Mouse (Mus musculus): ENCODE data around the gene 2310034G01Rik.

- no peak for TF ChIP-seq SMC3 (IDR thresholded peaks at IDR 0.05; ENCODE audit: low read depth, low read length)
- no peak for TF ChIP-seq MAFK (IDR thresholded peaks at IDR 0.05; ENCODE audit: borderline replicate concordance, low read depth, low read length)
- TF ChIP-seq CTCF (IDR thresholded peaks at IDR 0.05 in 2 of 3, conservative IDR thresholded peaks at IDR 0.05 in 1 of 3; ENCODE audit: control insufficient read depth in 1 of 3, insufficient read depth in 1 of 3, low read depth in 2 of 3, low read length in 3 of 3, poor library complexity in 1 of 3, severe bottlenecking in 1 of 3), result no peak
- TF ChIP-seq POLR2AphosphoS2 (IDR thresholded peaks at IDR 0.05; ENCODE audit: low read length), result no peak
- no peak for TF ChIP-seq E2F4 (IDR thresholded peaks at IDR 0.05; ENCODE audit: borderline replicate concordance, low read depth, low read length)
- TF ChIP-seq CHD1 (IDR thresholded peaks at IDR 0.05; ENCODE audit: low read depth, low read length), result no peak
- TF ChIP-seq GATA1 (IDR thresholded peaks at IDR 0.05; ENCODE audit: low read depth, low read length), result no peak
- TF ChIP-seq POLR2A (IDR thresholded peaks at IDR 0.05; ENCODE audit: control insufficient read depth in 1 of 2, insufficient read depth in 1 of 2, low read depth in 1 of 2, low read length in 2 of 2, poor library complexity in 1 of 2), result no peak
- TF ChIP-seq ZKSCAN1 (IDR thresholded peaks at IDR 0.05; ENCODE audit: low read depth, low read length), result no peak
- no peak for TF ChIP-seq MEF2A (IDR thresholded peaks at IDR 0.05; ENCODE audit: extremely low read depth, insufficient replicate concordance, low read depth, low read length, poor library complexity, severe bottlenecking)
- no peak for TF ChIP-seq EP300 (IDR thresholded peaks at IDR 0.05; ENCODE audit: low read depth in 1 of 2, low read length in 2 of 2)
- no peak for TF ChIP-seq USF1 (IDR thresholded peaks at IDR 0.05; ENCODE audit: low read depth, low read length)
- TF ChIP-seq CHD2 (IDR thresholded peaks at IDR 0.05; ENCODE audit: low read length), result no peak
Measured at GRCm38 (mm10) chr19:46326756-46327305, 23.3 kb downstream of the 2310034G01Rik start, which contains the start of gene Psd.

Data from MEL (cell line).